Mouse (Mus musculus) CH12.LX (cell line): Measurements from ENCODE around the gene Triobp. TPM values are rescaled to one million over a fixed set of nuclear protein-coding genes. Genes with fewer than 3 reads are reported as not detected.

ENCODE experiments used
- DNase-seq: peaks from one replicate; pipeline ENCODE4 v3.0.0-alpha.2; 2013; ENCODE audit errors: extremely low read depth
- H3K27ac ChIP-seq: 2 replicates; pipeline ENCODE4 v1.5.1; 2012; ENCODE audit warnings: low read depth, mild to moderate bottlenecking, control low read depth, moderate library complexity; ENCODE audit not compliant: insufficient read depth
- H3K27me3 ChIP-seq: replicated peaks from 2 replicates; pipeline ENCODE3; 2012; ENCODE audit warnings: inconsistent platforms
- H3K36me3 ChIP-seq, 2 experiments: replicated peaks in 1 of 2; 2 replicates each; pipeline versions ENCODE3 to v1.6.1; 2012; ENCODE audit warnings: inconsistent platforms in 1 of 2, low read length in 1 of 2, mild to moderate bottlenecking in 1 of 2, mixed read lengths in 1 of 2, moderate library complexity in 1 of 2; ENCODE audit not compliant: control insufficient read depth in 1 of 2, insufficient read depth in 1 of 2
- H3K4me1 ChIP-seq, 2 experiments: 2 replicates each; pipeline ENCODE4 v1.6.1; 2012; ENCODE audit warnings: inconsistent platforms in 1 of 2, moderate library complexity in 1 of 2; ENCODE audit not compliant: insufficient read depth in 2 of 2, control insufficient read depth in 1 of 2
- H3K4me2 ChIP-seq: 2 replicates; pipeline ENCODE4 v1.6.1; 2012; ENCODE audit warnings: low read depth, mild to moderate bottlenecking, control low read depth; ENCODE audit not compliant: poor library complexity, insufficient read depth, severe bottlenecking
- H3K4me3 ChIP-seq, 3 experiments: fragments of 150-350 bp in 1 of 3; sonication (generic) in 1 of 3; replicated peaks in 1 of 3; 2 replicates each; pipeline versions ENCODE3 to v1.5.1; 2011 to 2012; ENCODE audit warnings: low read depth in 2 of 3, low read length in 2 of 3, mild to moderate bottlenecking in 2 of 3, moderate library complexity in 2 of 3, control low read depth in 1 of 3, improper control_type of control experiment in 1 of 3, inconsistent platforms in 1 of 3, mixed read lengths in 1 of 3; ENCODE audit not compliant: poor library complexity in 1 of 3
- H3K79me2 ChIP-seq: replicated peaks from 2 replicates; pipeline ENCODE4 v1.6.1; 2012; ENCODE audit warnings: mild to moderate bottlenecking, moderate library complexity; ENCODE audit not compliant: control insufficient read depth, poor library complexity, insufficient read depth, severe bottlenecking; ENCODE audit errors: extremely low read depth
- H3K9ac ChIP-seq: 2 replicates; pipeline ENCODE4 v1.6.1; 2012; ENCODE audit warnings: low read depth, mild to moderate bottlenecking, control low read depth, moderate library complexity; ENCODE audit not compliant: insufficient read depth
- H3K9me3 ChIP-seq: replicated peaks from 2 replicates; pipeline ENCODE3; 2012; ENCODE audit warnings: low read length, inconsistent platforms, mixed read lengths
- BHLHE40 ChIP-seq: IDR thresholded peaks from 2 replicates; pipeline ENCODE4 v1.6.1; 2011; ENCODE audit warnings: mild to moderate bottlenecking, low read depth, low read length, improper control_type of control experiment
- CHD1 ChIP-seq: IDR thresholded peaks from 2 replicates; pipeline ENCODE4 v1.6.1; 2012; ENCODE audit warnings: low read depth, low read length, improper control_type of control experiment, inconsistent platforms
- CTCF ChIP-seq, 2 experiments: IDR thresholded peaks in 1 of 2; conservative IDR thresholded peaks in 1 of 2; 2 replicates each; pipeline ENCODE4 v1.5.1; 2011 to 2012; ENCODE audit warnings: low read depth in 2 of 2, low read length in 2 of 2, improper control_type of control experiment in 1 of 2, inconsistent platforms in 1 of 2, mild to moderate bottlenecking in 1 of 2, moderate library complexity in 1 of 2
- E2F4 ChIP-seq: IDR thresholded peaks from 2 replicates; pipeline ENCODE4 v1.6.1; 2011; ENCODE audit warnings: low read depth, low read length, improper control_type of control experiment; ENCODE audit not compliant: insufficient replicate concordance
- ELF1 ChIP-seq: IDR thresholded peaks from 2 replicates; pipeline ENCODE4 v1.6.1; 2014; ENCODE audit warnings: low read depth, mild to moderate bottlenecking, inconsistent platforms, low read length, improper control_type of control experiment
- EP300 ChIP-seq: IDR thresholded peaks from 2 replicates; pipeline ENCODE4 v1.6.1; 2011; ENCODE audit warnings: low read length, improper control_type of control experiment
- ETS1 ChIP-seq: conservative IDR thresholded peaks from 2 replicates; pipeline ENCODE4 v1.6.1; 2012; ENCODE audit warnings: low read depth, mild to moderate bottlenecking, inconsistent platforms, low read length, improper control_type of control experiment, moderate library complexity
- HCFC1 ChIP-seq: IDR thresholded peaks from 2 replicates; pipeline ENCODE4 v1.6.1; 2012; ENCODE audit warnings: low read depth, mild to moderate bottlenecking, inconsistent platforms, low read length, improper control_type of control experiment
- JUN ChIP-seq: IDR thresholded peaks from 2 replicates; pipeline ENCODE4 v1.6.1; 2011; ENCODE audit warnings: low read depth, mild to moderate bottlenecking, low read length, improper control_type of control experiment, moderate library complexity; ENCODE audit not compliant: insufficient read depth
- MAX ChIP-seq: IDR thresholded peaks from 2 replicates; pipeline ENCODE4 v1.6.1; 2011; ENCODE audit warnings: low read length, improper control_type of control experiment
- MAZ ChIP-seq: IDR thresholded peaks from 2 replicates; pipeline ENCODE4 v1.6.1; 2012; ENCODE audit warnings: low read depth, mild to moderate bottlenecking, inconsistent platforms, low read length, improper control_type of control experiment, moderate library complexity
- NRF1 ChIP-seq: IDR thresholded peaks from 2 replicates; pipeline ENCODE4 v1.6.1; 2014; ENCODE audit warnings: low read depth, mild to moderate bottlenecking, inconsistent platforms, low read length, improper control_type of control experiment, moderate library complexity
- PAX5 ChIP-seq: IDR thresholded peaks from 2 replicates; pipeline ENCODE4 v1.6.1; 2012; ENCODE audit warnings: low read length, inconsistent platforms, mixed read lengths
- POLR2A ChIP-seq: IDR thresholded peaks from 2 replicates; pipeline ENCODE4 v1.6.1; 2011; ENCODE audit warnings: low read depth, mild to moderate bottlenecking, improper control_type of control experiment, low read length
- POLR2AphosphoS2 ChIP-seq: IDR thresholded peaks from 2 replicates; pipeline ENCODE4 v1.6.1; 2011; ENCODE audit warnings: low read depth, low read length, improper control_type of control experiment
- RAD21 ChIP-seq: IDR thresholded peaks from 2 replicates; pipeline ENCODE4 v1.6.1; 2011; ENCODE audit warnings: low read depth, mild to moderate bottlenecking, low read length, improper control_type of control experiment, moderate library complexity
- SIN3A ChIP-seq: IDR thresholded peaks from 2 replicates; pipeline ENCODE4 v1.6.1; 2012; ENCODE audit warnings: low read length, improper control_type of control experiment, inconsistent platforms
- SMC3 ChIP-seq: IDR thresholded peaks from 2 replicates; pipeline ENCODE4 v1.6.1; 2011; ENCODE audit warnings: low read depth, low read length, improper control_type of control experiment
- TBP ChIP-seq: conservative IDR thresholded peaks from 2 replicates; pipeline ENCODE4 v1.6.1; 2011; ENCODE audit warnings: low read depth, low read length, improper control_type of control experiment
- UBTF ChIP-seq: IDR thresholded peaks from 2 replicates; pipeline ENCODE4 v1.6.1; 2012; ENCODE audit warnings: low read depth, mild to moderate bottlenecking, inconsistent platforms, low read length, improper control_type of control experiment, moderate library complexity
- ZMIZ1 ChIP-seq: IDR thresholded peaks from 2 replicates; pipeline ENCODE4 v1.6.1; 2012; ENCODE audit warnings: low read depth, mild to moderate bottlenecking, inconsistent platforms, low read length, improper control_type of control experiment
- ZNF384 ChIP-seq: IDR thresholded peaks from 2 replicates; pipeline ENCODE4 v1.6.1; 2012; ENCODE audit warnings: low read depth, low read length, improper control_type of control experiment, inconsistent platforms
- dilution Hi-C: fragments of 300-500 bp; cut with MboI; formaldehyde crosslinking; loops from 2 replicates; pipeline ENCODE4 v1.14.3; 2020; ENCODE audit warnings: low sequenced_read_pairs; ENCODE audit not compliant: extremely low pct_unique_long_range_greater_than_20kb, extremely low pct_ligation_motif_present
- in situ Hi-C: fragments of 300-500 bp; cut with MboI; formaldehyde crosslinking; loops from 3 replicates; pipeline ENCODE4 v1.14.3; 2019; ENCODE audit warnings: low sequenced_read_pairs, low pct_ligation_motif_present, low pct_unique_long_range_greater_than_20kb, mixed read lengths
- polyA plus RNA-seq: library from polyadenylated mRNA; unstranded; fragments of >175 nt; gene quantifications from 2 replicates; pipeline ENCODE4 v1.2.1, GENCODE M21; 2012; ENCODE audit warnings: low read depth; ENCODE audit not compliant: insufficient read length
- total RNA-seq, 2 experiments: library from RNA; depleted of rRNA; stranded (reverse); fragments of 300-350 nt in 1 of 2; fragments of >200 nt in 1 of 2; gene quantifications; 2 replicates each; pipeline ENCODE4 v1.2.3; 2012 to 2014

Triobp gene
- total and polyA plus RNA-seq, 3 experiments = 11.5 to 31.0 (median 25.5) TPM

- in situ Hi-C loops = no loop called here
- TF ChIP-seq E2F4 (no peak), CTCF (conservative IDR thresholded peaks at IDR 0.05 in 1 of 2, IDR thresholded peaks at IDR 0.05 in 1 of 2; ENCODE audit: low read depth in 2 of 2, low read length in 2 of 2) (no peak), CHD1 (no peak), POLR2A (no peak), UBTF (no peak), POLR2AphosphoS2 (no peak), ELF1 (no peak), JUN (no peak), MAX (no peak)
- dilution Hi-C loops = no loop called here
- Histone ChIP-seq H3K79me2 (no peaks in the 10 kb centered on the region), H3K4me1 (peaks cover 20 to 64% of the 10 kb centered on the region in 2 experiments), H3K9me3 (no peaks in the 10 kb centered on the region), H3K9ac (no peak overlapping the region), H3K4me3 (no peak overlapping the region), H3K27me3 (no peaks in the 10 kb centered on the region), H3K36me3 (peaks cover 61 to 80% of the 10 kb centered on the region in 2 experiments), H3K4me2 (no peak overlapping the region), H3K27ac (no peak overlapping the region)
- DNase-seq = no peak
Measured at GRCm38 (mm10) chr15:78999586-78999985, 52.1 kb downstream of the Triobp start.

- Histone ChIP-seq H3K4me2 (no peak overlapping the region), H3K9ac (no peak overlapping the region), H3K79me2 (no peaks in the 10 kb centered on the region), H3K9me3 (no peaks in the 10 kb centered on the region), H3K27ac (no peak overlapping the region), H3K36me3 (peaks cover 63 to 80% of the 10 kb centered on the region in 2 experiments), H3K4me1 (peaks cover 20 to 60% of the 10 kb centered on the region in 2 experiments), H3K27me3 (no peaks in the 10 kb centered on the region), H3K4me3 (no peak overlapping the region)
- DNase-seq = peak; percentile 15
- TF ChIP-seq SMC3 (no peak), SIN3A (no peak), BHLHE40 (no peak), UBTF (no peak), RAD21 (no peak), ZNF384 (no peak), CTCF (conservative IDR thresholded peaks at IDR 0.05 in 1 of 2, IDR thresholded peaks at IDR 0.05 in 1 of 2; ENCODE audit: low read depth in 2 of 2, low read length in 2 of 2) (no peak), JUN (no peak), MAZ (no peak), HCFC1 (no peak), ZMIZ1 (no peak), EP300 (no peak), ELF1 (no peak), CHD1 (no peak), NRF1 (no peak), TBP (no peak), PAX5 (no peak), ETS1 (no peak)
- in situ Hi-C loops (no loop called here), dilution Hi-C loops (no loop called here)
Measured at GRCm38 (mm10) chr15:79000357-79000791, 52.9 kb downstream of the Triobp start.
